Mouse (Mus musculus) erythroblast, embryonic 14.5 days (primary cell): ENCODE measurements at regions not wholly inside any gene's neighbourhood (a gene's known extent, or its start where the extent isn't known, plus 50 kb on each side); places are given as distances from the start of the nearest gene placed in this dataset.

Experiments used
- GATA1 ChIP-seq: IDR thresholded peaks from 2 replicates; pipeline ENCODE4 v1.6.1; 2012; ENCODE audit warnings: low read length, inconsistent platforms, mixed read lengths
- TAL1 ChIP-seq: IDR thresholded peaks from 3 replicates; pipeline ENCODE4 v1.6.1; 2012; ENCODE audit warnings: low read length, inconsistent platforms, mixed read lengths

DNA sequence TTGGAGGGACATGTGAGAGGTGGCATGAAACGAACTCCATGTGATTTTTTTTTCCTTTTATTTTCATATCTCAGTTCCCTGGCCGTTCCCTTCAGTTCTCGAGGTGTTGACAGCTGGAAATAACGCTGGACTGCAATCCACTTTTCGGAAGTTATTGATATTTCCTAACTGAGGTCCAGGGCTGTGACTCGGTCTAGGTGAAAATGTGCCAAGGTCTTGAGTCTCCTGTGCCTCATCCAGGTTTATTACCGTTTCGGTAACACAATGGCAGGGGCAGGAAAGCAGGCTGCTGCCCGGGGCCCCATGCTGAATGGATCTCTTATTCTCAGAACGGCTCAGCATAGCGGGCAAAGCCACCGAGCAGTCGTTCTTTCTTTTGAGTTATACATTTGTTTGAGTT lies 844.7 kb upstream of the Car8 start:
- TF ChIP-seq GATA1 (no peak), TAL1 (no peak)
